Mouse (Mus musculus) left cerebral cortex, adult 2 months (tissue): ENCODE results near the gene Gm45062. TPM values are rescaled to one million over a fixed set of nuclear protein-coding genes. Genes with fewer than 3 reads are reported as not detected.
"Not testable (repeated sequence)": the region's sequence is repeated elsewhere in the genome, so short reads cannot be mapped to it uniquely, and the experiment has no call there.

ENCODE experiments used
- DNase-seq, 2 experiments: peaks; one replicate each; pipeline ENCODE4 v3.0.0; 2021 to 2022; ENCODE audit warnings: low spot score in 2 of 2, mixed read lengths in 1 of 2; ENCODE audit errors: extremely low spot score in 1 of 2
- H3K27ac ChIP-seq: fragments of 200-600 bp; 2 replicates; pipeline ENCODE4 v1.8.1; 2022
- H3K4me3 ChIP-seq: fragments of 200-600 bp; 2 replicates; pipeline ENCODE4 v1.8.1; 2022
- CTCF ChIP-seq: fragments of 200-600 bp; IDR thresholded peaks from 2 replicates; pipeline ENCODE4 v1.8.1; 2022; ENCODE audit warnings: antibody characterized with exemption, mild to moderate bottlenecking, moderate library complexity
- intact Hi-C: fragments of 180-260 bp; cut with DNase I; formaldehyde crosslinking; loops from one replicate; pipeline ENCODE4 v1.15.1; 2025
- total RNA-seq, 2 experiments: library from RNA; stranded (reverse); gene quantifications; 2 replicates each; pipeline ENCODE4 v1.2.3; 2021

Gene Gm45062
- total RNA-seq, 2 experiments from 2014 or later, result 5.2 to 8.1 TPM

DNA sequence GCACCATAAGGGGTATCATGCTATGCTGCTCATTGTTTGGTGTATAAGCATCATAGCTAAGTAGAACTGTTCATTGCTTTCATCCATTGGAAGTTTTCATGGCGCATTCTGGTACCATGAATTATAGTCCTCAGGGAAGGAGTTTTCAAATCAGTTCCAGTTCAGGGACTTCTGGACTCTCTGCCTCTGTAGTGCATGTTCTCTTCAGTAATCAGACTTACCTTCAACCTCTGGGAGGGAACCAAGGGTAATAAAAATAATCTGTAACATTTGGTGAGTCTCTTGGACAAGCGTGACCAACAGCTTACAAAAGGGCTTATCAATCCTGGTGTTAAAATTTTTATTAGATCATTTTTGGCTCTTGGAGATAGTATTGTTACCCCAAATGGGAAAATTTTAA, 60.3 kb downstream of the Gm45062 start:
- intact Hi-C loops, result no loop called here
- TF ChIP-seq CTCF, result no peak
- no peak overlapping the region for H3K27ac ChIP-seq
- no peak for DNase-seq
- no peak overlapping the region for H3K4me3 ChIP-seq

DNA sequence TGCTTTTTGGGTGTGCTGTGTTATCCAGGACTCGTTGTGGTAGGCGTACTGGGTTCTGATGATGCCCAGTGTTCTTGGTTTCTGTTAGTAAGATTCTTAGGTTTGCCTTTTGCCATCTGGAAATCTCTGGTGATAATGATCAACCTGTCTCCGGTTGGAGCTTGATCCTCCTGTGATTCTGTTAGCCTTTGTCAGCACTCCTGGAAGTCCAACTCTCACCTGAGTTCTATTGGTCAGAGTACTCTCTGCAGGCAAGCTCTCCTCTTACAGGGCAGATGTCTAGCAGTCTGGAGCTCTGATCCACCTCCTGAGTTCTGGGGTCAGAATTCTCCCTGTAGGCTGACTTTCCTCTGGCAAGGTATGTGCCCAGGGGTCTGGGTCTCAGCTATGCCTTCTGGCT, 72.2 kb downstream of the Gm45062 start:
- H3K4me3 ChIP-seq, H3K27ac ChIP-seq, DNase-seq, intact Hi-C loops: not testable (repeated sequence)

DNA sequence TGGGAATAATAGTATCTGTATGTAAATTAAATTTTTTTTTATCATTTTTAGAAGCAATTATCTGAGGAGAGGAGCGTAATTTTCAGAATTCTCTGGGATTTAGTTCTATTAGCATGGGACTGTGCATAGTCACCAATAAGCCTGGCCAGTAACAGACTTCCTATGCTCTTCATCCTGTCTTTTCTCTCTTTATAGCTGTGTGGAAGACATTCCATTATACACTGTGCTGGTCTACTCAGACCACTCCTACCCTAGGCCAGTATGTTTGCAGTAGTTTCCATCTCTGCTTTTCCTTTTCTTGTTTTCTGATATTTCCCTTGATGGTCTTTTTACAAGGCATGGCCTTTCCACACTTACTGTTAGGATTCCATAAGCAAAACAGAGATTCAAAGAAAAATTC, 74.1 kb downstream of the Gm45062 start:
- no peak overlapping the region for H3K27ac ChIP-seq
- DNase-seq, result no peak
- no peak for TF ChIP-seq CTCF
- H3K4me3 ChIP-seq, result no peak overlapping the region
- intact Hi-C loops, result no loop called here

DNA sequence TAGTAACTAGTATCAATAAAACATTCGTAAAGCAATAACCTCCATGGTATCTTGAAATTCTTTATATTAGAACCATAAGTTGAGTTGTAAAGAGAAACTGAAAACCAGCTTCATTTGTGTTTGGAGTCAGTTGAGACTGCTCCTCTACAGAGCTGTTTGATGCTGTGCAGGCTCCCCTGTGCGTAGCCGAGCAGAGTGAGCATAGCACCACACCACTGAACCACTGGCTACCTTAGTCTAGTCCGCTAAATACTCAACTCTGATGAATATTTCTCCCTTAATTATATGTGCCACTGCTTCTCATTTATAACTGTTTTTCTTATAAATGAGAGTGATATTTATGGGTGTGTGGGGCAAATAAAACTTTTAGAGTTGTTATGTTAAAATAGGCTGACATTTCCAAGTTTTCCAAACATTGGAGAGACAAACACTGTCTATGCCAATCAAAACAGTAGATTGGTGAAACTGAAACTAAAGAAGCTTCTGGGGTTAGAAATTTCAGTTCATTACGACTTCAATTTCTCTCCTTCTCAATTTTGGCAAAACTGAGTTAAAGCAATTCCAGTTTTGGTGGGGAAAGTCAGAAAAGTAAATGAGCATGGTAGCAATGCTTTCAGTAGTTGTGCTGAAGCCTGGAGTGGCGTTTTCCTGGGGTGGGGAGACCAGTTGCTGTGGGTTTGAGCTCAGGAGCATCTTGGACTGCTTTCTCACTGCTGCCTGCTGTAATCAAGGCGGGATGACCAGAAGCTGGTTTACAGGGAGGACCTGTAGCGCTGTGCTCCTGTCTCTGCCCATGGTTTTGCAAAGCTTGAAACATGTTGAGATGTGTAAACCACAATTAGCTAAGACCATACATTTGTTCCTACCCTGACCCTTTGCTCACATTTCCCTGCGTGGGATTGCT, 77.5 kb downstream of the Gm45062 start:
- H3K27ac ChIP-seq, result 0 out of 2 replicates have a peak overlapping the region, but pooled peaks have one; percentile 11
- TF ChIP-seq CTCF, result no peak
- peak overlapping the region; percentile 16; the same call in 1 of the 2 replicates for H3K4me3 ChIP-seq
- no peak for DNase-seq
- intact Hi-C loops, result no loop called here

DNA sequence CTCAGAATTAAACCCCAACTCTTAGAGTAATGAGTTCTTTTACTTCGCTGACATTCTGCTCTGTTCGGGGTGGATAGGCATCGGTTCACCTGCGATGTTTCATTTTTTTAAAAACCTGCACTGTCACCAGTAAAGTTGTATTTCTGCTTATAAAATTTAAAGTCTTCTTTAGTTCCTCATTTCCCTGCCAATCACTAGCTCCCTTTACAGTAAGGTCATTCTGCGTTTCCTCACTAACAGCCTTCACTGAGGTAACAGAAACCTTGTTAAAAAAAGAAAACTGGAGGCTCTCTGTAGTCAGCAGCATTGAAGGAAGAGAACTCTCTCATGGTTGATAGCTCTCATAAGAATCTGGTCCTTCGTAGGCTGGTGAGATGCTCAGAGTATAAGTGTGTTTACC, 80.2 kb downstream of the Gm45062 start:
- DNase-seq, result no peak
- intact Hi-C loops, result no loop called here
- no peak for TF ChIP-seq CTCF
- H3K27ac ChIP-seq, result no peak overlapping the region
- no peak overlapping the region for H3K4me3 ChIP-seq

DNA sequence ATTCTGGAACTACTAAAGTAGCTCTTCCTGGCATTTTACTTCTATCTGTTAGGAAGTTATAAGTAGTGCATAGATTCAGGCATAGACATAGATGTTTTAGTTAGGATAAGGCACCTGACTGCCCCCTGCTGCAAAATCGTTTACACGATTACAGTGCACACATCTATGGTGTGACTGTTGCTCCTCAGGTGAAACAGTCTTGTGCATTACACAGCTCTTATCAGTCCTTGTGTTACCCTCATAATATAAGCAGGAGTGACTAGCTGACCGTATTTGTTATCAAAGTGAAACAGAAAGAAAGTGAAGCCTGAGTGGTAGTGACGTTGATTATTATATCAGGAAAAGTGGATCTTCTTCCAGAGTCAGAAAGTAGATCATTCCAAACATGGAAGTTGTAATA, 84.0 kb downstream of the Gm45062 start:
- intact Hi-C loops, result no loop called here
- no peak for DNase-seq
- TF ChIP-seq CTCF, result no peak
- Histone ChIP-seq H3K27ac (no peak overlapping the region), H3K4me3 (no peak overlapping the region)

DNA sequence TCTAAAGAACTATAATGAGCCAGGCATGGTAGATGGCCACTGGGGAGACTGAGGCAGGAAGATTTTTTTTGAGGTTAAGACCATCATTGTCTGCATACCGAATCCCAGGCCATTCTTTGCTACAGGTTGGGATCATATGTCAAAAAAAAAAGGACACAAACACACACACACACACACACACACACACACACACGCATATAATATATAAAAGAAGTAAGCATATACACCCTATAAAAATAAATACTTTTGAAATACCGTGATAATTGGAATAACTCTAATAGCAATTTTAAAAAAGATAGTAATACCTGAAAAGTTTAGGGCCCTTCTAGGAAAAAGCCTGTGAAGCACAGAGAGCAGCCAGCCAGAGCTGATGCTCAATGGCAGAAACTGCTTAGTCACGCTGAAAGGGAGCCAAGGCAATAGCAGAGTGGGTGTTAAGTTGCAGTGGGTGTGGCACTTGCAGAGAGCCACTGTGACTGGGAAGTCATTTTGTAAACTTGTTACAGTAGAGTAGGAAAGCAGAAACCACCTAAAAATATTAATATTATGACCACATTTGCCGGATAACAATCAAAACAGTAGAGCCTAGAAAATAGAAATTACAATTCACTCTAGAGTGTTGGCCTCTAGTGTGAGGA, 86.1 kb downstream of the Gm45062 start:
- no peak for TF ChIP-seq CTCF
- intact Hi-C loops, result no loop called here
- DNase-seq, result peak in 1 of 2 experiments; percentile 39
- H3K27ac ChIP-seq, result no peak overlapping the region
- no peak overlapping the region for H3K4me3 ChIP-seq

DNA sequence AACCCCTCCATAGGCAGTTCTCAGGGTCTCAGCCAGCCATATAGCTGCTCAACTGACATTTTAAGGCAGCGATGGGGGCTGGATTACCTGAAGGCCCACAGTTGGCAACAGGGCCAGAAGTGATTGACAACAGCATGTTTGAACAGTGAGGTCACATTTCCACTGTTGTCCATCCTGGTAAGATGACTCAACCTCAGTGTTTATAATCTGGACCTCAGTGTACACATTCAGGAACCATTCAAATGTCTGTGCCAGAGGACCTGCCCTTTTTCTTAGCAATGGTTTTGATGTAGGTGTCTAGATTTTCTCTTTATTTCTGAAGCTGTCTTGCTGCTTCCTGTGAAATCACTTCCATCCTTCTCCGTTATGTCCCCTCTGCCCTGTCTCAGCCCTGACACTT, 87.9 kb downstream of the Gm45062 start:
- TF ChIP-seq CTCF, result no peak
- DNase-seq, result no peak

DNA sequence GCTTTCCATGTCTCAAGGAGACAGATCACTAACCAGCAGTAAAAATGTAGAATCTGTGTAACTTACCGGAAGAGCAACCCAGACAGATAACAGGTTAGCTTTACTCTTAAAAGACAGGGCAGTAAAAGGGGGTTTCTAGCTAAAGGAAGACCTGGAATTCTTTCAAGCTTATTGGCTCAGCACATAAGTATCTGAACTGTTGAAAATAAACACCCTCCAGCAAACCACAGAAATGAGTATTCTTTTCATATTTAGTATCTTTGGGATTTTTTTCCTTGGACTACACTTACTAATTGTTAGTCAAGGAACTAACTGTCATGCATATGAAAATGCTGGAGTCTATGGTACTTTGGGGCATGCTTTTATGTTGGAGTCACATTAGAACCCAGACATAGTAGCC, 89.1 kb downstream of the Gm45062 start:
- DNase-seq, result no peak
- H3K27ac ChIP-seq, result no peak overlapping the region
- H3K4me3 ChIP-seq, result no peak overlapping the region
- intact Hi-C loops, result no loop called here
- no peak for TF ChIP-seq CTCF

More for the DNA sequence above, 87.9 kb downstream of the Gm45062 start:
- intact Hi-C loops, result no loop called here
- Histone ChIP-seq H3K4me3 (no peak overlapping the region), H3K27ac (no peak overlapping the region)

DNA sequence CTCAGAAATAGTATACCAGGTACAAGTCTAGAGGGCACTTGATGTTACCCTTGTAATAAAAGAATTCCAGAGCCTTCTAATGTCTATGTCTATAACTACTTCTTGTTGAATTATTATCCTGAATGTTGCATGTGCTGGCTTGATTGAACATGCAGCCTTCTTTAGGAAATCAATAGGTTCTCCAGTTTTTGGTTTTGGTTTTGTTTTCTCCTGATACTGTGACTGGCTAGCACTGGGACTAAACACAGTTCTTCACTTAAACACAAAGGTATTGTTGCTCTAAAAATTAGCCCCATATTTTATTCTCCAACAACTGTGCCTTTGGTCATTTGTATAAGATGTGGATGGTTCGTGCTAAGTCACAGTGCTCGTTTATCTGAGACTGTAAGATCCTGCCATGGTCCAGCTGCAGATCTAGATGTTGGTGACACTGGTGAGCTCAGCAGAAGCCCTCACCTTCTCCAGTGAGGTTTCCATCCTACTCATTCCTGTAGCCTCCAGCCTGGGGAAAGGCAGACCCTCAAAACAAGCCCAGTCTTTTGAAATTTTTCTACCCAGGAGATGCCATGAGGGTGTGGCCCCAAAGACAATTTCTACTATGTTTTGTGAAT, 89.9 kb downstream of the Gm45062 start:
- TF ChIP-seq CTCF, result no peak
- DNase-seq, result no peak
- intact Hi-C loops, result no loop called here
- H3K4me3 ChIP-seq, result no peak overlapping the region
- H3K27ac ChIP-seq, result no peak overlapping the region

DNA sequence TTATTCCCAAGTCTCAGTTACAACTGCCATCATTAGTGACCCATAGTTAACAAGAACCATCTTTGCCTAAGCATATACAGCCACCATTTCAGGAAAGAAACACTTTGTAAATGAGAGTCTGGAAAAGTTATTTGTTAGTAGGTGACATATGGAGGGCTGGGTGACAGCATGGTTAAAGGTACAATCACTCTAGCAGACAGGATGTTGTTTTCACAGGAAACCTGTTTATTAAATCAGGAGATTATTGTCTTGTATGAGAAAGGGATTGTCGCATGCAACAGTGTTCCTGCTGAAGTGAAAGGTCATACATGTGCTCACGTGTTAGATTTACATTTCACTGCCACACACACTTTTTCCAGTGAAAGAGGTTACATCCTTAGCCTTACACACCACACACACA, 92.3 kb downstream of the Gm45062 start:
- intact Hi-C loops, result no loop called here
- Histone ChIP-seq H3K27ac (no peak overlapping the region), H3K4me3 (no peak overlapping the region)
- DNase-seq, result no peak
- TF ChIP-seq CTCF, result no peak

DNA sequence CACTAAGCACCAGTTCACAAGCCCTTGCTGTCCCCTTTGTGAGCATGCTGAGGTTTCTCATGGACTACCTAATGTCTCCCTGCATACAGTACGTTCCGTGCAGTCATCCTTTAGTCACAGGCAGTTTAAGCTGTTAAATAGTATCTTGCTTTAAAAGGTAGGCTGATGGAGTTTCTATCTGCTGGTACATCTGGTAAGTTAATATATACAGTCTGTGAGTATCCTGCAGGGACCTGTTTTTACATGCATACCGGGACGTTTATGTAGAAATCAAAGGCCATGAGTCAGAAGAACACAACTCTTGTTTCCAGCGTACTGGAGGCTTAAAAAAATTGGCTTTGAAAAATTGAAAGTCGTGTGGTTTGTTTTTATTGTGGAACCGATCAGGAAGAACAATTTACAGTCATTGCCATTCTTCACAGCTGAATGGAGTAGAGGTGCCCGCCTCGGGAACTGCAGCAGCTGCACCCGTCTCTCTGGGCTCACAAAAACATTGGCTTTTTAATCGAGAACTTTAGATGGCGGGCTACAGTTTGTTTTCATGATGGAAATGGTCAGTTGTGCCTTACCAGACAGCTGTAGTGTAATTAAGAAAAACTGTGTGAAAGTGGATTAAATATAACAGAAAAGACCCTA, 93.4 kb downstream of the Gm45062 start:
- no peak overlapping the region for H3K4me3 ChIP-seq
- no peak for TF ChIP-seq CTCF
- intact Hi-C loops, result no loop called here
- DNase-seq, result no peak
- H3K27ac ChIP-seq, result peak overlapping the region; percentile 30; the same call in 1 of the 2 replicates
